Mouse (Mus musculus) bone marrow macrophage, adult 2 months (primary cell): ENCODE measurements at regions not wholly inside any gene's neighbourhood (a gene's known extent, or its start where the extent isn't known, plus 50 kb on each side); places are given as distances from the start of the nearest gene placed in this dataset.

Source experiments
- CTCF ChIP-seq: IDR thresholded peaks from 2 replicates; pipeline ENCODE4 v1.5.1; 2012; ENCODE audit warnings: low read depth, mild to moderate bottlenecking, low read length, moderate library complexity
- POLR2A ChIP-seq: IDR thresholded peaks from 2 replicates; pipeline ENCODE4 v1.6.1; 2012; ENCODE audit warnings: mild to moderate bottlenecking, low read depth, low read length, borderline replicate concordance

- TF ChIP-seq CTCF (no peak), POLR2A (no peak)
These were observed 101.5 kb downstream of the Qrsl1 start for GRCm38 (mm10) chr10:43800077-43800476.
